Mouse (Mus musculus) lung, embryonic 14.5 days (tissue): ENCODE measurements around the gene Zfp512b. TPM values are rescaled to one million over a fixed set of nuclear protein-coding genes. Genes with fewer than 3 reads are reported as not detected.

ENCODE experiments used
- ATAC-seq: fragments of 200-750 bp; cut with Nextera tagmentation; 2 replicates; pipeline ENCODE4 v1.8.0; 2017; ENCODE audit warnings: mild to moderate bottlenecking, moderate TSS enrichment, moderate library complexity; ENCODE audit not compliant: insufficient read depth
- DNase-seq: peaks from one replicate; pipeline ENCODE4 v3.0.0-alpha.2; 2015
- H3K27ac ChIP-seq: fragments of 300-500 bp; sonication (generic); 2 replicates; pipeline ENCODE4 v1.5.1; 2014; ENCODE audit warnings: low read depth, mild to moderate bottlenecking, moderate library complexity
- H3K27me3 ChIP-seq: fragments of 300-500 bp; sonication (generic); 2 replicates; pipeline ENCODE4 v1.6.1; 2014; ENCODE audit warnings: low read length, control low read depth; ENCODE audit not compliant: insufficient read depth
- H3K36me3 ChIP-seq: fragments of 300-500 bp; sonication (generic); 2 replicates; pipeline ENCODE4 v1.6.1; 2014; ENCODE audit warnings: control low read depth; ENCODE audit not compliant: insufficient read depth
- H3K4me1 ChIP-seq: fragments of 300-500 bp; sonication (generic); 2 replicates; pipeline ENCODE4 v1.6.1; 2014; ENCODE audit warnings: antibody characterized with exemption, control low read depth; ENCODE audit not compliant: insufficient read depth
- H3K4me2 ChIP-seq: fragments of 300-500 bp; sonication (generic); 2 replicates; pipeline ENCODE4 v1.6.1; 2014; ENCODE audit warnings: mild to moderate bottlenecking
- H3K4me3 ChIP-seq: fragments of 300-500 bp; sonication (generic); 2 replicates; pipeline ENCODE4 v1.5.1; 2014; ENCODE audit warnings: low read depth, low read length
- H3K9ac ChIP-seq: fragments of 300-500 bp; sonication (generic); 2 replicates; pipeline ENCODE4 v1.6.1; 2014
- H3K9me3 ChIP-seq: fragments of 300-500 bp; sonication (generic); 2 replicates; pipeline ENCODE4 v1.6.1; 2016; ENCODE audit warnings: low read depth, low read length, control low read depth
- CTCF ChIP-seq: IDR thresholded peaks from 2 replicates; pipeline ENCODE4 v1.5.1; 2016; ENCODE audit warnings: antibody characterized with exemption, low read depth
- WGBS: fragments of 180-500 bp; shearing (Covaris S2); extraction: QIAGEN DNeasy Blood & Tissue Kit; methylation state at CpG from one replicate; pipeline ENCODE4 v1.1.7; 2014; 5-methylcytosine and 5-hydroxymethylcytosine counted together
- polyA plus RNA-seq: library from polyadenylated mRNA; unstranded; fragments of >200 nt; fragmentation: Nextera tagmentation; extraction: Ambion mirVana; gene quantifications from 2 replicates; pipeline ENCODE4 v1.2.1, GENCODE M21; 2014

Zfp512b gene
- polyA plus RNA-seq, 1 experiment from 2014 or later = 58.6 TPM

DNA sequence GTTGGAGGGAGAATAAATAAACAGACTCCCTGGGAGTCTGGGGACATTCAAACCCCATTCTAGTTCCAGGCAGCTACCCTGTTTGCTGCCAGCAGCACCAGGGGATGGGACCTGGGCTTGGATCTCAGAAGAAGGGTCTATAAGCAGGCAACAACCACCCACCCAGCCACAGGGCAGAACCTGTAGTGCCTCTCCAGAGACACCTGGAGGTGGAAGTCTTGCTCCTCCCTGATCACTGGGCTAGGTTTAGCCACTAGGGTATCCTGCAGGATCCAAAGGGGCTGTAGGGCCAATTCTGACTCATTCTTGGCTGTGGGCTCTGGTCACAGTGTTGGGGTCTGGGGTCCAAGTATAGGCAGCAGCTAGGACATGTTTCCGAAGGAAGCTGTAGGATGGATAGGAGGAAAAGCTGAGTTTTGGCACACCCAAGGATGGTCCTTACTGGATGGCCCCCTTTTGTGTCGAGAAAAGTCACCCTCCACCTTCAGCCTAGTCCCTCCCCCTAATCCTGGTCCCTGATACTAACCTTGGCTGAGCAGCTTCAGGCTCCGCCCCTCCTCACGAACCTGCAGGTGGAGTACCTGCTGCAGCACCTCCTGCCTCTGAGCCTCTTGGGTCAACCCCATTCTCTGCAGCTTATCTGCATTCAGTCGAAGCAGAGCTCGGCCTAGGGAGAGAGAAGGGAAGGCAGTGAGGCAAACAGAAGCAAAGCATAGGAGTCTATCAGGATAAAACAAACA, 3.8 kb upstream of the Zfp512b start:
- peaks cover 12% of the 10 kb centered on the region for H3K27me3 ChIP-seq
- WGBS = 32% methylated on average over 6 of the region's 6 CpGs
- 0 out of 2 replicates have a peak, but pooled peaks cover 7% of the 10 kb centered on the region for H3K36me3 ChIP-seq
- no peaks in the 10 kb centered on the region for H3K4me1 ChIP-seq
- ATAC-seq = no peak
- no peak overlapping the region for H3K27ac ChIP-seq
- no peak for DNase-seq
- TF ChIP-seq CTCF = no peak
- H3K9ac ChIP-seq = no peak overlapping the region
- H3K4me3 ChIP-seq = no peak overlapping the region
- H3K4me2 ChIP-seq = no peak overlapping the region
- H3K9me3 ChIP-seq = no peaks in the 10 kb centered on the region

DNA sequence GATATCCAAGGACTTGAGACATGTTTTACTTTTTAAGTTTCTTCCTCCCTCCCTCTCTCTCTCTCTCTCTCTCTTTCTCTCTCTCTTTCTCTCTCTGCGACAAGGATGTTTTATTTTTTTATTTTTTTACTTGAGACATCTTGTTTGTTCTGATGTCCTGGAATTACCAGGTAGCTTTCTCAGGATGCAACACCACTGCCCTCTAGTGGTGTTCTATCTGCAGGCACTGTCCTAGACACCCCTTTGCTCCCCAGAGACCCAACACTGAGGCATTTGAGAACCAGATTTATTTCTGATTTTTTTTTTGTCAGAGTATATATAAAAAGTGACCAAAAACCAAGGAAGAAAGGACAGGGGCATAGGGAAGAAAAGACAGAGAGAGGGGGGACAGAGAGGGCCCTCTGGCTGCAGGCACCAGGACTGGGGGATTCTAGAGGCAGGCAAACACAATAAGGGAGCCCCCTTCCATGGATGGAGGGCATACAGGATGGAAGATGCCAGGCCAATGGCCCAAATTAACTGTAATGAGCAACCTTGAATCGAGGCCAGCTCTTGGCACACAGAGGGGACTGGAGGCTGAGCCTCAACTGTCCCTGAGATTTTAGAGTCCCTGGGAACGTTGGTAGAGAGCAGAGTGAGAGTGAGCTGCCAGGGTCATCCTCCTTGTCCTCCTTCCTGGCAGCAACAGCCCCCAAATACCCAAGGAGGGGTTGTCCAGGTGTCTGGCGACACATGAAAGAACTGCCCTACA, 2.5 kb upstream of the Zfp512b start:
- H3K9ac ChIP-seq = no peak overlapping the region
- 58% methylated on average over 4 of the region's 4 CpGs for WGBS
- no peak overlapping the region for H3K4me3 ChIP-seq
- H3K27ac ChIP-seq = no peak overlapping the region
- no peaks in the 10 kb centered on the region for H3K9me3 ChIP-seq
- no peak overlapping the region for H3K4me2 ChIP-seq
- peak; percentile 66 for TF ChIP-seq CTCF
- H3K4me1 ChIP-seq = no peaks in the 10 kb centered on the region
- ATAC-seq (no peak), DNase-seq (peak; percentile 75)
- peaks cover 12% of the 10 kb centered on the region for H3K27me3 ChIP-seq
- peaks cover 13% of the 10 kb centered on the region for H3K36me3 ChIP-seq

DNA sequence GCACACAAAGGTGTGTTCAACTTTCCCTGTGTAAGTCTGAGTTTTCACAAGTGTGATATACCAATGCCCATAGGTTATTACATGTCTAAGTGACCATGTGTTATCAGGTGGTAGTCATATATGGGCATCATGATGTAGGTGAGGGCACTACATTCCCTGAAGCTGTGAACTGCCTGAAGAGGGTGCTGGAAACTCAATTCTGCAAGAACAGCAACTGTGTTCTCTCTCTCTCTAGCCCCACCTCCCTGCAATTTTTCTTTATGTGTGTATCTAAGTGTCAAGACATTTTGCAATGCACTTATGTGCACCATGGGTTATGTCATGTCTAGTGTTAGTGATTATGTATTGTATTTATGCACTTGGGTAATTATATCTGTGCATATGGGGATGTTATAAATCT, 1.3 kb upstream of the Zfp512b start:
- no peaks in the 10 kb centered on the region for H3K9me3 ChIP-seq
- H3K27ac ChIP-seq = no peak overlapping the region
- DNase-seq = no peak
- no peak for TF ChIP-seq CTCF
- H3K27me3 ChIP-seq = peaks cover 8% of the 10 kb centered on the region
- H3K4me3 ChIP-seq = no peak overlapping the region
- no peak overlapping the region for H3K9ac ChIP-seq
- peaks cover 24% of the 10 kb centered on the region for H3K36me3 ChIP-seq
- H3K4me1 ChIP-seq = no peaks in the 10 kb centered on the region
- ATAC-seq = no peak
- H3K4me2 ChIP-seq = no peak overlapping the region

DNA sequence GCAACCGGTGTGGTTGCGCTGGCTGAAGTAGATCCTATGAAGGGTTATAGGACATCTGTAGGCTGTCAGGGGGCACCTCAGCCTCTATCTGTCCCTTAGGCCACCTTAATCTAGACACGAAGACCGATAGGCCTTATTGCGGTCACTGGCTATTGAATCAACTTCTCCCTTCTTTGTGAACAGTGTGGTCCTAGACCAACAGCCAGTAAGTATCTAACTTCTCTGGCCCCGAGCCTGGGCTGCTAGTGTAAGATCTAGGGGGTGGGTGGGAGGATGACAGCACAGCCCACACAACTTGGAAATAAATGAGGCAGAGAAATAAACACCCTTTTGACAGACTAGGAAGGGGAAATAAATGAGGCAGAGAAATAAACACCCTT, 429 bp upstream of the Zfp512b start:
- Histone ChIP-seq H3K4me2 (peak overlapping the region; percentile 84), H3K9me3 (no peaks in the 10 kb centered on the region), H3K4me3 (peak overlapping the region; percentile 96), H3K4me1 (no peaks in the 10 kb centered on the region), H3K27ac (peak overlapping the region; percentile 82), H3K36me3 (peaks cover 33% of the 10 kb centered on the region), H3K27me3 (no peaks in the 10 kb centered on the region), H3K9ac (peak overlapping the region; percentile 91)
- no peak for TF ChIP-seq CTCF
- DNase-seq (peak; percentile 70), ATAC-seq (peak; percentile 48)
- 2% methylated on average over 6 of the region's 6 CpGs for WGBS

DNA sequence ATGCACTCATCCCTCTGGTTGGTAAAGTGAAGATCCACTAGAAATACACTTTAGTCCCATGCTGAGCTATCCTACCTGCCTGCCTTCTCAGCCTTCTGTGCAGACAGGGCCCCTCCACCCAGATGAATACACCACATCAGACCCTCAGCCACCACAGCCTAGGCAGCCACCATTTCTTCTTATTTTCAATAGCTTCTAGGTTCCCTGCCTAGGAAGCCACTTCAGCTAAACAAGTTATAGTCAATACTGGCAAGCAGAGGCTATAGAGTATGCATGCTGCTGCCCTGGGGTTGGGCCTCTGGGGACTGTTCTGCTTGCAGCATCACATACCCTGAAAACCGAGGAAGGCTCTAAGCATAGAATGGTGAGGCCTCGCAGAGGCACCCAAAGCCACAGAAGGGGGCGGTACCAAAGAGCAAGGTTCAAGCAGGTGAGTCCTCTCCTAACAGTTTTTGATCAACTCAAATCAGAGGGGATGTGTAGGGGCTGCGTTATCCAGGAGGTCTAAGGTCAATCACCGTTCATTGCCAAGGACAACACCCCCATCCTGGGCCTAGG, 996 bp downstream of the Zfp512b start, which contains the start of gene Prpf6:
Prpf6 (plus strand) TSS at position 341 of the 558 bp plus-strand sequence.
- Histone ChIP-seq H3K9ac (peak within 1 kb of the TSS; percentile 91), H3K27ac (peak within 1 kb of the TSS; percentile 82), H3K4me3 (peak within 1 kb of the TSS; percentile 96), H3K4me2 (peak within 1 kb of the TSS; percentile 84), H3K27me3 (no peaks in the 10 kb centered on the region), H3K9me3 (no peaks in the 10 kb centered on the region), H3K36me3 (peaks cover 47% of the 10 kb centered on the region), H3K4me1 (no peaks in the 10 kb centered on the region)
- no peak for TF ChIP-seq CTCF
- DNase-seq = peak; percentile 38
- 3% methylated on average over 5 of the region's 5 CpGs for WGBS
- ATAC-seq = peak; percentile 17; the same call in 1 of the 2 replicates

DNA sequence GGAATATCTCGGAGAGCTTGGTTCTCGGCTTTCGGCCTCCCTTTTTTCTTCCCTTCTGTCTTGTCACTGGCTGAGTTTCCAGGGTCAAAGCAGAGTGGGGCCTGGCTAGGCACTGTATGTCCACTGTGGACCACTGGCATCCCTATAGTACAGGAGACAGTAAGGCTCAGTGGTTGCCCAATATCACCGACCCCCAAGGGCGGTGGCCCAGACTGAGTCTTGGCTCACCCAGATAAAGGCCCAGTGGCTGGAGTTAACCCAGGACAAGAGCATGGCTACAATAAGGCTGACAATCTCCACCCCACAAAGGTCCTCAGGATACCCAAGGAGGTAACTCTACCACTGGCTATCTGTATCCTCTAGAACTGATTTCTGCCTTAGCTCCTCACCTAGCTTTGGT, 2.1 kb downstream of the Zfp512b start:
- Histone ChIP-seq H3K4me2 (no peak overlapping the region), H3K4me3 (no peak overlapping the region), H3K27ac (no peak overlapping the region), H3K27me3 (no peaks in the 10 kb centered on the region), H3K9me3 (no peaks in the 10 kb centered on the region), H3K9ac (no peak overlapping the region), H3K36me3 (peaks cover 53% of the 10 kb centered on the region), H3K4me1 (no peaks in the 10 kb centered on the region)
- WGBS = 86% methylated on average over 5 of the region's 5 CpGs
- ATAC-seq = no peak
- no peak for DNase-seq
- no peak for TF ChIP-seq CTCF

DNA sequence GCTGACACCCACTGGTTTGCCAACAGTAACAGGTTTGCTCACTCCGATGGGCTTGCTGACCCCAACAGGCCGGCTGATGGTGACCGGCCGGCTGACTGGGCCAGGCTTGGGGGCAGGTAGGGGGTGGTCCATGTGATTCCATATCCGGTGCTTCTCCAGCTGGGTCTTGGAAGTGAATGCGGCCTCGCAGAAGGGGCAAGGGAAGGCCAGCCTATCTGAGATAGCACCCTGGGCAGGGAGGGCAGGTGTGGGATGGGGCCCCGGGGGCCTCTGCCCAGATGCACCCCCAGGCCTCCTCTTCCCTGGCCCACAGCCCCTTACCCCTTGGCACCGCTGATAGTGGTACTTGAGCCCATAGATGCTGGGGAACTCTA, 2.9 kb downstream of the Zfp512b start:
- Histone ChIP-seq H3K4me1 (no peaks in the 10 kb centered on the region), H3K36me3 (peaks cover 59% of the 10 kb centered on the region), H3K27ac (no peak overlapping the region), H3K9ac (no peak overlapping the region), H3K4me3 (no peak overlapping the region), H3K4me2 (no peak overlapping the region), H3K27me3 (no peaks in the 10 kb centered on the region), H3K9me3 (no peaks in the 10 kb centered on the region)
- no peak for ATAC-seq
- WGBS = 86% methylated on average over 9 of the region's 9 CpGs
- no peak for TF ChIP-seq CTCF
- DNase-seq = no peak
